Mouse (Mus musculus): ENCODE results near the gene Psma1.

GRCm38 (mm10) chr7:114251684-114252083 is 24.2 kb downstream of the Psma1 start:
- TF ChIP-seq CTCF (IDR thresholded peaks at IDR 0.05; ENCODE audit: borderline replicate concordance, extremely low read depth, insufficient read depth, insufficient read length) (no peak), POLR2A (IDR thresholded peaks at IDR 0.05; ENCODE audit: borderline replicate concordance, extremely low read depth, insufficient read depth, insufficient read length, poor library complexity, severe bottlenecking) (no peak)
